Mouse (Mus musculus): ENCODE results near the gene Slc6a13. TPM values are rescaled to one million over a fixed set of nuclear protein-coding genes. Genes with fewer than 3 reads are reported as not detected.

Slc6a13 gene
- polyA plus RNA-seq, 1 experiment: 11.8 TPM

GRCm38 (mm10) chr6:121274356-121274755 lies 25.7 kb upstream of the Slc6a13 start:
- Histone ChIP-seq H3K4me1 (ENCODE audit: control insufficient read depth, insufficient read depth, low read length) (no peaks in the 10 kb centered on the region), H3K4me3 (ENCODE audit: insufficient read depth, low read length) (no peak overlapping the region), H3K27ac (ENCODE audit: insufficient read depth, low read length) (no peak overlapping the region)
- TF ChIP-seq POLR2A (IDR thresholded peaks at IDR 0.05; ENCODE audit: extremely low read depth, insufficient read depth, low read length) (no peak), CTCF (IDR thresholded peaks at IDR 0.05; ENCODE audit: extremely low read depth, insufficient read depth, low read length) (no peak; the same call in 1 of the 2 replicates)

DNA sequence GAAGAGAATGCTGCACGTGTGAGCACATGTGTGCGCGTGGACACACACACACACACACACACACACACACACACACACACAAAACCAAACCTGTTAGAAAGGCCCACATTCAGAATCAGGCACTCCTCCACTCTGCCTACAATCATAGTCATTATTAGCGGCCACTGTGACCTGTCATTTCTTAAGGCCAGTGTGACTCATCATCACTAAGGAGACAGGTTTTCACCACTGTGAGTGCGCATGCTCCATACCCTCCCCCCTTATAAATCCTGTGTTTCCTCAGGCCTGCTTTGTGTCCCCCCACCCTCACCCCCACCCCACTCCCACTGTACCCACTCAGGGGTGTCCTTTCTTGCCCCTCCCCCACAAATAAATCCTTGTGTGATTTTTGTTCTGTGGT lies 15.9 kb upstream of the Slc6a13 start:
- no peak overlapping the region for H3K27ac ChIP-seq (ENCODE audit: insufficient read depth, low read length)

GRCm38 (mm10) chr6:121299317-121299716 lies 710 bp upstream of the Slc6a13 start:
- H3K4me3 ChIP-seq (ENCODE audit: insufficient read depth, low read length): no peak overlapping the region

More for the DNA sequence above, 15.9 kb upstream of the Slc6a13 start:
- TF ChIP-seq CTCF (IDR thresholded peaks at IDR 0.05; ENCODE audit: extremely low read depth, insufficient read depth, low read length) (no peak), POLR2A (IDR thresholded peaks at IDR 0.05; ENCODE audit: extremely low read depth, insufficient read depth, low read length) (no peak)
- H3K4me1 ChIP-seq (ENCODE audit: control insufficient read depth, insufficient read depth, low read length): no peaks in the 10 kb centered on the region
- H3K4me3 ChIP-seq (ENCODE audit: insufficient read depth, low read length): no peak overlapping the region

DNA sequence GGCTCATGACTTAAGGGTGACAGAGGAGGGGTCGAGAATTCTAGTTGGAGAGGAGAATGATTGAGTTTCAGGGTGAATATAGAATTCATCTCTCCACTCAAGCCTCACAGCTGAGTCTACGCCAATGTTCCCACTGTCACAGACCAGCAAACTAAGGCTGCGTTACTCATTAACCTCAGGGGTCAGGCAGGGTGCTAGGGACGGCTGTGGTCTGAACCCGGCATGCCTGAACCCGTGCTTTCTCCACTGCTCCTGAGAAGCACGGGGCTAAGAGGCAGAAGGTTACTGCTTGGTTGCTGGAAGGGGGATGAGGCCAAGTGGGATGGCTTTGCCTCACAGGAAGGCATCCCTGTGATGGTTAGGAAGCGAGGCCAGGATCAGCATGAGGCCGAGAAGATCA lies 477 bp downstream of the Slc6a13 start:
- TF ChIP-seq CTCF (IDR thresholded peaks at IDR 0.05; ENCODE audit: extremely low read depth, insufficient read depth, low read length): no peak
- TF ChIP-seq POLR2A (IDR thresholded peaks at IDR 0.05; ENCODE audit: extremely low read depth, insufficient read depth, low read length): no peak
- H3K4me3 ChIP-seq (ENCODE audit: insufficient read depth, low read length): no peak overlapping the region
- no peaks in the 10 kb centered on the region for H3K4me1 ChIP-seq (ENCODE audit: control insufficient read depth, insufficient read depth, low read length)
- H3K27ac ChIP-seq (ENCODE audit: insufficient read depth, low read length): no peak overlapping the region

More at GRCm38 (mm10) chr6:121299317-121299716, 710 bp upstream of the Slc6a13 start:
- Histone ChIP-seq H3K4me1 (ENCODE audit: control insufficient read depth, insufficient read depth, low read length) (no peaks in the 10 kb centered on the region), H3K27ac (ENCODE audit: insufficient read depth, low read length) (no peak overlapping the region)
- no peak for TF ChIP-seq CTCF (IDR thresholded peaks at IDR 0.05; ENCODE audit: extremely low read depth, insufficient read depth, low read length)
- no peak for TF ChIP-seq POLR2A (IDR thresholded peaks at IDR 0.05; ENCODE audit: extremely low read depth, insufficient read depth, low read length)

GRCm38 (mm10) chr6:121303466-121304220 lies 3.6 kb downstream of the Slc6a13 start:
- Histone ChIP-seq H3K4me1 (ENCODE audit: control insufficient read depth, insufficient read depth, low read length) (no peaks in the 10 kb centered on the region), H3K27ac (ENCODE audit: insufficient read depth, low read length) (no peak overlapping the region), H3K4me3 (ENCODE audit: insufficient read depth, low read length) (no peak overlapping the region)
- no peak for TF ChIP-seq CTCF (IDR thresholded peaks at IDR 0.05; ENCODE audit: extremely low read depth, insufficient read depth, low read length)
- TF ChIP-seq POLR2A (IDR thresholded peaks at IDR 0.05; ENCODE audit: extremely low read depth, insufficient read depth, low read length): no peak

GRCm38 (mm10) chr6:121304630-121305029 lies 4.6 kb downstream of the Slc6a13 start:
- no peak overlapping the region for H3K27ac ChIP-seq (ENCODE audit: insufficient read depth, low read length)
- TF ChIP-seq CTCF (IDR thresholded peaks at IDR 0.05; ENCODE audit: extremely low read depth, insufficient read depth, low read length): no peak
- TF ChIP-seq POLR2A (IDR thresholded peaks at IDR 0.05; ENCODE audit: extremely low read depth, insufficient read depth, low read length): no peak
- H3K4me1 ChIP-seq (ENCODE audit: control insufficient read depth, insufficient read depth, low read length): no peaks in the 10 kb centered on the region

DNA sequence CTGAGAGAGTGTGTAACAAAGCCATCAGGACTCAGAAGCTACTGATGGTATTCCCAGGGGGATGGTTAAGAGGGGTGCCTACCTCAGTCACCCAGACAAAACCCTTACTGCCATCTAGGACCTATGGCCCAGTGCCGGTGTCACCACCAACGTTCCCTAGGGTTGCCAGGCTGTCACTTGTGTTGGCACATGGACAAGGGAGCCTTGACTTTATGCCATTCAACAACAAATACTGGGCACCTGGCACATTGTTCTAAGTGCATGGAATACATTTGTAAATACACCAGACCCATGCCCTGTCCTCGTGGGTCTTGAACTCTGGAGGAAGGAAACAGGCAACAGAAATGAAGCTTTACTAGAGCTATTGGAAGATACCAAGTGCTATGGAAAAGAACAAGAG lies 5.5 kb downstream of the Slc6a13 start:
- no peaks in the 10 kb centered on the region for H3K4me1 ChIP-seq (ENCODE audit: control insufficient read depth, insufficient read depth, low read length)
- no peak overlapping the region for H3K4me3 ChIP-seq (ENCODE audit: insufficient read depth, low read length)
- TF ChIP-seq CTCF (IDR thresholded peaks at IDR 0.05; ENCODE audit: extremely low read depth, insufficient read depth, low read length): no peak
- no peak for TF ChIP-seq POLR2A (IDR thresholded peaks at IDR 0.05; ENCODE audit: extremely low read depth, insufficient read depth, low read length)
- H3K27ac ChIP-seq (ENCODE audit: insufficient read depth, low read length): no peak overlapping the region

More at GRCm38 (mm10) chr6:121304630-121305029, 4.6 kb downstream of the Slc6a13 start:
- no peak overlapping the region for H3K4me3 ChIP-seq (ENCODE audit: insufficient read depth, low read length)

GRCm38 (mm10) chr6:121310984-121311383 lies 11.0 kb downstream of the Slc6a13 start:
- TF ChIP-seq POLR2A (IDR thresholded peaks at IDR 0.05; ENCODE audit: extremely low read depth, insufficient read depth, low read length) (no peak), CTCF (IDR thresholded peaks at IDR 0.05; ENCODE audit: extremely low read depth, insufficient read depth, low read length) (no peak)
- H3K4me3 ChIP-seq (ENCODE audit: insufficient read depth, low read length): no peak overlapping the region
- no peak overlapping the region for H3K27ac ChIP-seq (ENCODE audit: insufficient read depth, low read length)
- no peaks in the 10 kb centered on the region for H3K4me1 ChIP-seq (ENCODE audit: control insufficient read depth, insufficient read depth, low read length)

- Histone ChIP-seq H3K4me3 (ENCODE audit: insufficient read depth, low read length) (no peak overlapping the region), H3K27ac (ENCODE audit: insufficient read depth, low read length) (no peak overlapping the region), H3K4me1 (ENCODE audit: control insufficient read depth, insufficient read depth, low read length) (no peaks in the 10 kb centered on the region)
- TF ChIP-seq POLR2A (IDR thresholded peaks at IDR 0.05; ENCODE audit: extremely low read depth, insufficient read depth, low read length) (no peak), CTCF (IDR thresholded peaks at IDR 0.05; ENCODE audit: extremely low read depth, insufficient read depth, low read length) (no peak)
These were observed 19.1 kb downstream of the Slc6a13 start for GRCm38 (mm10) chr6:121319099-121319498.
